Mouse (Mus musculus): ENCODE results near the gene 4933415A04Rik.

The 4933415A04Rik gene

GRCm38 (mm10) chr11:43586324-43587090 is at the start of gene 4933415A04Rik:
Gene 4933415A04Rik, plus strand, starts transcription at chr11:43587040.
- peak; percentile 89 for DNase-seq

GRCm38 (mm10) chr11:43537074-43537473 is 49.8 kb upstream of the 4933415A04Rik start:
- peak; percentile 27 for DNase-seq

- DNase-seq: no peak
These were observed 47.0 kb upstream of the 4933415A04Rik start for GRCm38 (mm10) chr11:43539863-43540262.

- no peak for DNase-seq
These were observed 43.0 kb upstream of the 4933415A04Rik start for GRCm38 (mm10) chr11:43543711-43544466.

GRCm38 (mm10) chr11:43544819-43545218 is 42.0 kb upstream of the 4933415A04Rik start:
- no peak for DNase-seq

- no peak for DNase-seq
These were observed 40.9 kb upstream of the 4933415A04Rik start for GRCm38 (mm10) chr11:43545873-43546475.

GRCm38 (mm10) chr11:43546678-43547077 is 40.2 kb upstream of the 4933415A04Rik start:
- DNase-seq: no peak

- DNase-seq: peak; percentile 79
These were observed 38.7 kb upstream of the 4933415A04Rik start for GRCm38 (mm10) chr11:43548148-43548547.

- no peak for DNase-seq
These were observed 38.0 kb upstream of the 4933415A04Rik start for GRCm38 (mm10) chr11:43548657-43549435.

GRCm38 (mm10) chr11:43549701-43550100 is 37.1 kb upstream of the 4933415A04Rik start:
- DNase-seq: peak; percentile 80

- DNase-seq: no peak
These were observed 35.1 kb upstream of the 4933415A04Rik start for GRCm38 (mm10) chr11:43551756-43552155.

GRCm38 (mm10) chr11:43552675-43553074 is 34.2 kb upstream of the 4933415A04Rik start:
- DNase-seq: no peak

GRCm38 (mm10) chr11:43556538-43556937 is 30.3 kb upstream of the 4933415A04Rik start:
- DNase-seq: no peak

GRCm38 (mm10) chr11:43559515-43560292 is 27.1 kb upstream of the 4933415A04Rik start:
- no peak for DNase-seq

- no peak for DNase-seq
These were observed 23.1 kb upstream of the 4933415A04Rik start for GRCm38 (mm10) chr11:43563654-43564244.

GRCm38 (mm10) chr11:43565414-43565813 is 21.4 kb upstream of the 4933415A04Rik start:
- DNase-seq: no peak

- DNase-seq: no peak
These were observed 21.0 kb upstream of the 4933415A04Rik start for GRCm38 (mm10) chr11:43565852-43566251.

GRCm38 (mm10) chr11:43566696-43567095 is 20.1 kb upstream of the 4933415A04Rik start:
- no peak for DNase-seq

- DNase-seq: peak; percentile 58
These were observed 18.6 kb upstream of the 4933415A04Rik start for GRCm38 (mm10) chr11:43568263-43568662.

- DNase-seq: no peak
These were observed 17.7 kb upstream of the 4933415A04Rik start for GRCm38 (mm10) chr11:43569188-43569587.

- peak; percentile 86 for DNase-seq
These were observed 17.2 kb upstream of the 4933415A04Rik start for GRCm38 (mm10) chr11:43569595-43569994.

- no peak for DNase-seq
These were observed 11.8 kb upstream of the 4933415A04Rik start for GRCm38 (mm10) chr11:43575061-43575375.
